Mouse (Mus musculus): ENCODE data around the gene Lpar3.

DNA sequence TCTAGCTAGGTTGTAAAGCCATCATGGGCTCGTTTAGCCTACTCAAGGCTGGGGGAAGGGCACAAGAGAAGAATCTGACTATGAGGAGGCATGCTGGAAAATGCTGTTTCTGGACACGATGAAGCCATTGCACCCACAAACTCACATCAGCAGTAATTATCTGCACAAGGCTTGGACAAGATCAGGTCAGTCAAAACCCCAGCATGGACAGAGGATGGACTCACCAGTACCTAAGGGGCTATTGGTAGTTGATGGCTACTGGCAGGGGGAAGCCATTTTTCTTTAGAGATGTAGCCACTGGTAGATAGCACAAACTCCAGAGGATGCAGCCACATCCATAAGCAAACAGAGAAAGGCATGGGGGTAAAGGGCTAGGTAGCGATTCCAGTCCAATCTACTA lies 81.7 kb downstream of the Lpar3 start:
- TF ChIP-seq POLR2A (IDR thresholded peaks at IDR 0.05; ENCODE audit: borderline replicate concordance, control insufficient read depth, low read depth, low read length) (no peak), CTCF (IDR thresholded peaks at IDR 0.05; ENCODE audit: control insufficient read depth, insufficient read depth, low read length) (no peak)
